Mouse (Mus musculus) olfactory bulb, adult 2 months (tissue): ENCODE results near the gene Metrn. TPM values are rescaled to one million over a fixed set of nuclear protein-coding genes. Genes with fewer than 3 reads are reported as not detected.

ENCODE experiments used
- H3K27ac ChIP-seq: fragments of 200-500 bp; 2 replicates; pipeline ENCODE4 v1.5.1; 2012; ENCODE audit warnings: low read depth, low read length; ENCODE audit not compliant: insufficient read depth
- H3K4me1 ChIP-seq: fragments of 200-500 bp; 2 replicates; pipeline ENCODE4 v1.6.1; 2012; ENCODE audit warnings: low read length; ENCODE audit not compliant: control insufficient read depth, insufficient read depth
- H3K4me3 ChIP-seq: fragments of 200-500 bp; 2 replicates; pipeline ENCODE4 v1.5.1; 2012; ENCODE audit warnings: mild to moderate bottlenecking, low read depth, low read length, moderate library complexity; ENCODE audit not compliant: insufficient read depth
- CTCF ChIP-seq: fragments of 200-500 bp; IDR thresholded peaks from 2 replicates; pipeline ENCODE4 v1.5.1; 2012; ENCODE audit warnings: low read depth, mild to moderate bottlenecking, low read length, moderate library complexity; ENCODE audit not compliant: insufficient read depth
- POLR2A ChIP-seq: fragments of 200-500 bp; IDR thresholded peaks from 2 replicates; pipeline ENCODE4 v1.6.1; 2012; ENCODE audit warnings: mild to moderate bottlenecking, low read depth, low read length, moderate library complexity; ENCODE audit not compliant: insufficient read depth
- WGBS: fragments of 180-500 bp; shearing (Covaris S2); methylation state at CpG from one replicate; pipeline ENCODE4 v1.1.7; 2018; 5-methylcytosine and 5-hydroxymethylcytosine counted together
- polyA plus RNA-seq: library from polyadenylated mRNA; stranded (reverse); fragments of >200 nt; gene quantifications from 2 replicates; pipeline ENCODE4 v1.2.4, GENCODE M21; 2012; ENCODE audit warnings: low replicate concordance; ENCODE audit not compliant: missing spikeins, insufficient read depth, insufficient read length

Metrn gene
- polyA plus RNA-seq, 1 experiment: not detected

DNA sequence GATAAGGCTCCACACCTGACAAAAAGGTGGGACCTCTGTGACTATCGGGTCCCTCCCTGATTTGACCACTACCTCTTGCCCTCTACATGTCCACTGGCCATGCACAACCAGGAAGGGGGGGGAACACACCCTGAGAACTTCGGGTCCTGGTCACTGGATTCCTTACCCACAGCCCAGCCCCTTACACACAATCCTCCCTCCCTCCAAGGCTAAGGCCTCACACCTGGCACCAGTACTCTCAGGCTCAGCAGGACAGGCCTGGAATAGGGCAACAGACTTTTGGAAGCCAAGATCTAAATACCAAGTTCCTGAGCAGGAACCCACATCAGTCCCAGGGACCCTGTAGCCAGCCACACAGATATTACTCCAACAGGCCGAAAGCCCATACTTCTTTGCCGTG lies 42.0 kb upstream of the Metrn start:
- no peak overlapping the region for H3K4me3 ChIP-seq
- no peak overlapping the region for H3K27ac ChIP-seq
- 86% methylated on average over 4 of the region's 4 CpGs for WGBS
- H3K4me1 ChIP-seq: peaks cover 52% of the 10 kb centered on the region
- TF ChIP-seq CTCF (no peak), POLR2A (no peak)

- 33% methylated on average over 3 of the region's 3 CpGs for WGBS
- Histone ChIP-seq H3K4me3 (no peak overlapping the region), H3K27ac (peak overlapping the region; percentile 74), H3K4me1 (peaks cover 51% of the 10 kb centered on the region)
- no peak for TF ChIP-seq POLR2A
- no peak for TF ChIP-seq CTCF
Measured at GRCm38 (mm10) chr17:25837533-25837932, 40.6 kb upstream of the Metrn start.

GRCm38 (mm10) chr17:25837076-25837410 lies 40.1 kb upstream of the Metrn start, which contains the start of gene Rhbdl1:
Gene Rhbdl1, minus strand, starts transcription at chr17:25837295.
- Histone ChIP-seq H3K4me1 (peaks cover 48% of the 10 kb centered on the region), H3K27ac (peak within 1 kb of the TSS; percentile 74), H3K4me3 (peak within 1 kb of the TSS; percentile 58)
- 2% methylated on average over 29 of the region's 29 CpGs for WGBS
- peak; percentile 57 for TF ChIP-seq POLR2A
- TF ChIP-seq CTCF: no peak

DNA sequence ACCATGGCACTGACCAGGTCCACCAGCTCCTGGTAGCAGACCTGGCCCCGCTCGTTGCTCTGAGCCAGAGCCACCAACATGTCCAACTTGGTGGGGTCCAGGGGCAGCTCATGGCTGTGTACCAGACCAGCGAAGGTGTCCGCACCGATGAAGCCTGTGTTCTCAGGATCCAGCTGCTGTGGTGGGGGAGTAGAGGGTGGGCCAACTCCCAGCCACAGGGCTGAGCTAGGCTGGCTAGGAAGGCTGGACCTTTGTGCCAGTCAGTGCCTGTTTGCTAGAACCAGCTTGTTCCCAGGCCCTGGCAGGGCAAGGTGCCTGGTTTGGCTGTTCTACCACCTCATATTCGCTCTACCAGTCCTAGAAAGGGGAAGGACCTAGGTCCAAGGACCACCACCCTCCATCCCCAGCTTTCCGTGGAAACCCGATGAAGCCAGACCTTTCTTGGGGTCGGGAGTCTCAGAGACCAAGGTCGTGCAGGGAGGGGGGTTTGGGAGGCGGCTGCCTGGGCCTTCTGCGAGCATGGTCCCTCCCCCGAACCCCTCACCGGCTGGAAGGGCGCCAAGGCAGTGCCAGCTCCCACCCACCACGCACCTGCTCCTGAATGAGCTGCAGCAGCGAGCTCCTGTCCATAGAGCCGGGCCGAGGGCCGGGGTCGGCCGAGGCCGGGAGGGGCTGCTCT lies 39.6 kb upstream of the Metrn start:
- Histone ChIP-seq H3K4me3 (peak overlapping the region; percentile 58), H3K4me1 (peaks cover 53% of the 10 kb centered on the region), H3K27ac (peak overlapping the region; percentile 74)
- TF ChIP-seq POLR2A (no peak), CTCF (no peak)
- WGBS: 8% methylated on average over 23 of the region's 23 CpGs

- 89% methylated on average over 16 of the region's 16 CpGs for WGBS
- Histone ChIP-seq H3K4me3 (peak overlapping the region; percentile 58), H3K4me1 (peaks cover 60% of the 10 kb centered on the region), H3K27ac (peak overlapping the region; percentile 74; the same call in 1 of the 2 replicates)
- TF ChIP-seq POLR2A (no peak), CTCF (no peak)
Measured at GRCm38 (mm10) chr17:25835816-25836215, 38.9 kb upstream of the Metrn start.

DNA sequence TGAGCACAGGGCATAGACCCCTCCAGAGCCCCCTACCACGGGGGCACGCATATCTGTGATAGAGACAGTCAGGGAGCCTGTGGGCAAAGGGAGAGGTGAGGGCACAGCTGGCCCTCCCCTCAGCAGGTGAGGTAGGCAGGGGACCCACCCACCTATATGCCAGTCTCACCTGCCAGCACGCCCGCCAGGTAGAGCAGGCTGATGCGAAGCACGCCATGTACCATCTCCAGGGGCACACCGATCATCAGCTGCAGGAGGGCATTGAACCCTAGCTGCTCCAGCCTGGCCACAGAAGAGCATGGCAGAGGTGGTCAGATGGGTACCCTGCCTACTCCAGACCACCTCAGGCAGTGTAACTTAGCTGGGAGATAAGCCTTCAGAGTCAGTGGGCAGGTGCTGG lies 38.4 kb upstream of the Metrn start:
- Histone ChIP-seq H3K4me1 (peaks cover 65% of the 10 kb centered on the region), H3K4me3 (peak overlapping the region; percentile 81; the same call in 1 of the 2 replicates), H3K27ac (no peak overlapping the region)
- no peak for TF ChIP-seq POLR2A
- TF ChIP-seq CTCF: no peak
- 97% methylated on average over 7 of the region's 7 CpGs for WGBS

GRCm38 (mm10) chr17:25834595-25835222 lies 37.8 kb upstream of the Metrn start:
- H3K4me1 ChIP-seq: peaks cover 67% of the 10 kb centered on the region
- H3K27ac ChIP-seq: no peak overlapping the region

DNA sequence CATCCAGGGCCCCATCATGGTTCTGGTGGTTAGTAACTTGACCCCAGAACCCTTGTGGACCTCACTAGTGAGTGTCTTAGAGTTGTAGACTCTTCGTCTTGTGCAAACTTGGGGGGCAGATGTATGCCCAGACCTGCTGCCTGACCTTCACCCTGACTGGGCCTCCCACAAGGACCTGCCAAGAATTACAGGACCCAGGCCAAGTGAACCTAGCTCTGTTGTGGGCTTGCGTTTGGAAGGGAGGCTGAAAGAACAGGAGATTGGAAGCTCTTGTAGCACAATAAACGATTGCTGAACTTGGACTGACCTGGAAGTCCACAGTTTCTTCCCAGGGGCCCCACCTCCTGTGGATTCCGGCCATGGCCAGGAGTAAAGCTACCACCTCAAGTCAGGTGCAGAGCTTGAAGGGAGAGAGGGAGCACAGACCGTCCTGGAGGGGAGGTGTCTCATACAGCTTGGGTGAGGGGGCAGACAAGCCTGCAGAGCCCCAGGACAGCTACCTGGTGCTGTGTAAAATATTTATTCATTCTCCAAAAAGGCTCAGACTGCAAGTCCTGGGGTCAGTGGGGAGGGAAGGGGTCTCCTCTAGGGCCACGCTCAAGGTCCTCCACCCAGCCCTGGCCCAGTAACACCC lies 37.1 kb upstream of the Metrn start:
- H3K4me1 ChIP-seq: peaks cover 69% of the 10 kb centered on the region
- H3K4me3 ChIP-seq: peak overlapping the region; percentile 81
- 26% methylated on average over 6 of the region's 6 CpGs for WGBS

More at GRCm38 (mm10) chr17:25834595-25835222, 37.8 kb upstream of the Metrn start:
- TF ChIP-seq POLR2A (no peak), CTCF (no peak)
- WGBS: 80% methylated on average over 12 of the region's 12 CpGs
- H3K4me3 ChIP-seq: peak overlapping the region; percentile 81

GRCm38 (mm10) chr17:25833291-25833663 lies 36.3 kb upstream of the Metrn start, which contains the start of gene Stub1:
Gene Stub1, minus strand, starts transcription at chr17:25833404.
- under 1% methylated on average over 24 of the region's 24 CpGs for WGBS
- Histone ChIP-seq H3K4me1 (peaks cover 70% of the 10 kb centered on the region), H3K27ac (peak within 1 kb of the TSS; percentile 97), H3K4me3 (peak within 1 kb of the TSS; percentile 81)
- TF ChIP-seq POLR2A: no peak
- no peak for TF ChIP-seq CTCF

More for the DNA sequence above, 37.1 kb upstream of the Metrn start:
- no peak for TF ChIP-seq POLR2A
- TF ChIP-seq CTCF: no peak
- H3K27ac ChIP-seq: peak overlapping the region; percentile 97
